Mouse (Mus musculus) bone marrow macrophage, adult 2 months (primary cell): ENCODE measurements around the gene Hoxd11.

Experiments
- CTCF ChIP-seq: IDR thresholded peaks from 2 replicates; pipeline ENCODE4 v1.5.1; 2012; ENCODE audit warnings: low read depth, mild to moderate bottlenecking, low read length, moderate library complexity
- POLR2A ChIP-seq: IDR thresholded peaks from 2 replicates; pipeline ENCODE4 v1.6.1; 2012; ENCODE audit warnings: mild to moderate bottlenecking, low read depth, low read length, borderline replicate concordance

- TF ChIP-seq CTCF (no peak), POLR2A (no peak)
Observed at GRCm38 (mm10) chr2:74730331-74730730, 51.0 kb downstream of the Hoxd11 start.
